14 mouse cellular contexts compared by ENCODE assay signal in the genomic region with DNA sequence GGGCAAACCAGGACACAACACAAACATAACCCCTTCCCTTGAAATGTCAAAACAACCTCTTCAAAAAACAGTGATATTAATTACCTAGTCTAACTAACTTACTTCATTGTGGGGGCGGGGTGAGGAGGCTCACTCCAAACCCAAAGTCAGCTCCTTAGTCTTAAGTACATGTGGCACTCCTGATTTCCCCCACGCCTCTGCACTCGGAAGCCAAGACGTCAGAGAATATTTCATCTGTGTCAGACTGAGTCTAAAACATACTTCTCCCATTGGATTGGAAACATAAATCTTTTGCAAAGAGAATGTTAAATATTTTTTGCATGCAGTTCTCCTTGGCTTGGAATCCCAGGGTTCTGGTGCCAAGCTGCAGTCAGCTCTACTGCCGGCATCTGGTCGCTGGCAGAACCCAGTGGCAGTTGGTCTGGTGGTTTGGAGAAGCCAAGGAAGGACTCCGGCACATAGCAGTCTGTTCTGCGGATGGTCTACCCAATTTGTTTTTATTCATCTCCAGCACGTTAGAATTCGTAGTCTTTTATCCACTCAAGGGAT.
A peak's percentile ranks its signal among the peaks of the same experiment; 100 is the strongest.
DNase-seq lines count a peak whose midpoint lies in the region; ATAC-seq and TF ChIP-seq lines count a peak whose summit lies in the region.
"Had no signal": no experiment of that assay in that cellular context is flagged by ENCODE, and none has a peak within 500 bp of the region (broad histone marks: within the 10 kb centered on the region; RNA-seq: fewer than 3 reads in every experiment).

No protein-coding gene starts in this region.

- H3K4me1 ChIP-seq in kidney, postnatal 0 days (replicated peaks; ENCODE audit: insufficient read depth, low read length): peaks cover 9% of the 10 kb centered on the region; the same call in 1 of the 2 replicates
- H3K4me1 ChIP-seq in kidney, embryonic 14.5 days (ENCODE audit: control insufficient read depth, insufficient read depth, low read length): 0 out of 2 replicates have a peak, but pooled peaks cover 6% of the 10 kb centered on the region

- no peak overlapping the region for H3K4me3 ChIP-seq in kidney, postnatal 0 days (replicated peaks; ENCODE audit: low read depth, low read length)
- H3K4me3 ChIP-seq in kidney, embryonic 14.5 days (ENCODE audit: low read length): no peak overlapping the region
- H3K4me3 ChIP-seq: midbrain, embryonic 10.5 days had no signal

- no peak for TF ChIP-seq CTCF in kidney, postnatal 0 days (IDR thresholded peaks at IDR 0.05; ENCODE audit: low read depth)

- no peak overlapping the region for H3K4me2 ChIP-seq in kidney, postnatal 0 days (ENCODE audit: low read length)
- H3K4me2 ChIP-seq in kidney, embryonic 14.5 days (replicated peaks; ENCODE audit: low read depth, low read length): no peak overlapping the region

- intact Hi-C loops in left cerebral cortex, postnatal 36 days (cut with DNase I): no loop called here

- ATAC-seq in kidney, postnatal 0 days (replicated peaks; ENCODE audit: low FRiP score, low read depth): no peak
- no peak for ATAC-seq in kidney, embryonic 14.5 days (ENCODE audit: low FRiP score, low TSS enrichment)

- DNase-seq in adrenal gland, postnatal 10 days: peak; percentile 6
- DNase-seq in adrenal gland, postnatal 36 days: no peak
- peak; percentile 34 for DNase-seq in kidney, postnatal 0 days (ENCODE audit: low spot score)
- DNase-seq in kidney, postnatal 36 days: no peak
- peak; percentile 13 to 19 for DNase-seq in left cerebral cortex, postnatal 36 days (ENCODE audit: low spot score in 2 of 2)
- DNase-seq in right cerebral cortex, postnatal 4 days: peak; percentile 32
- no peak for DNase-seq in ovary, adult 18-20 months (ENCODE audit: low spot score)
- DNase-seq: cerebellum, adult 8-10 months; heart, postnatal 10 days; kidney, adult 9 months; liver had no signal

- WGBS in kidney, postnatal 0 days: 70% methylated on average over 10 of the region's 10 CpGs
- 73% methylated on average over 10 of the region's 10 CpGs for WGBS in kidney, embryonic 14.5 days

- H3K36me3 ChIP-seq in kidney, postnatal 0 days (ENCODE audit: insufficient read depth, low read length): no peaks in the 10 kb centered on the region
- H3K36me3 ChIP-seq in kidney, embryonic 14.5 days (ENCODE audit: control insufficient read depth, insufficient read depth, low read length): no peaks in the 10 kb centered on the region
- H3K36me3 ChIP-seq: G1E; midbrain, embryonic 10.5 days had no signal

- no peak overlapping the region for H3K9ac ChIP-seq in kidney, postnatal 0 days (ENCODE audit: low read depth, low read length)
- no peak overlapping the region for H3K9ac ChIP-seq in kidney, embryonic 14.5 days (ENCODE audit: low read depth, low read length)

- H3K9me3 ChIP-seq in kidney, postnatal 0 days (replicated peaks; ENCODE audit: low read length): no peaks in the 10 kb centered on the region
- no peaks in the 10 kb centered on the region for H3K9me3 ChIP-seq in kidney, embryonic 14.5 days (ENCODE audit: control insufficient read depth, low read length)
- H3K9me3 ChIP-seq: midbrain, embryonic 10.5 days had no signal

- no peaks in the 10 kb centered on the region for H3K27me3 ChIP-seq in kidney, postnatal 0 days (ENCODE audit: insufficient read depth, low read length)
- H3K27me3 ChIP-seq in kidney, embryonic 14.5 days (ENCODE audit: control insufficient read depth, insufficient read depth, low read length): no peaks in the 10 kb centered on the region

- H3K27ac ChIP-seq in kidney, postnatal 0 days: no peak overlapping the region
- H3K27ac ChIP-seq in kidney, embryonic 14.5 days (ENCODE audit: low read depth, low read length): no peak overlapping the region
- H3K27ac ChIP-seq: midbrain, embryonic 10.5 days had no signal

Comparison
In these comparisons a context has a peak if more than half of its experiments do, and no peak if none do; other contexts are left out.
1. DNase-seq: peak in adrenal gland, postnatal 10 days (single experiment), kidney, postnatal 0 days (single experiment), left cerebral cortex, postnatal 36 days (2 of 2) and right cerebral cortex, postnatal 4 days (single experiment); none in adrenal gland, postnatal 36 days (0 of 2), kidney, postnatal 36 days (0 of 2) and ovary, adult 18-20 months (single experiment).